Mouse (Mus musculus) hindbrain, embryonic 15.5 days (tissue): Measurements from ENCODE around the gene Cdc34. TPM values are rescaled to one million over a fixed set of nuclear protein-coding genes. Genes with fewer than 3 reads are reported as not detected.
"Not testable (repeated sequence)": the region's sequence is repeated elsewhere in the genome, so short reads cannot be mapped to it uniquely, and the experiment has no call there.

Experiments
- ATAC-seq: fragments of 200-750 bp; cut with Nextera tagmentation; 2 replicates; pipeline ENCODE4 v1.8.0; 2017; ENCODE audit warnings: low read depth, moderate number of reproducible peaks, moderate TSS enrichment; ENCODE audit not compliant: low FRiP score
- H3K27ac ChIP-seq: fragments of 300-500 bp; sonication (generic); replicated peaks from 2 replicates; pipeline ENCODE4 v1.5.1; 2015; ENCODE audit warnings: mild to moderate bottlenecking, inconsistent platforms
- H3K27me3 ChIP-seq: fragments of 300-500 bp; sonication (generic); 2 replicates; pipeline ENCODE4 v1.6.1; 2015; ENCODE audit warnings: control low read depth, inconsistent platforms
- H3K36me3 ChIP-seq: fragments of 300-500 bp; sonication (generic); 2 replicates; pipeline ENCODE4 v1.6.1; 2015; ENCODE audit warnings: control low read depth, inconsistent platforms
- H3K4me1 ChIP-seq: fragments of 300-500 bp; sonication (generic); replicated peaks from 2 replicates; pipeline ENCODE4 v1.6.1; 2015; ENCODE audit warnings: control low read depth, inconsistent platforms
- H3K4me2 ChIP-seq: fragments of 300-500 bp; sonication (generic); 2 replicates; pipeline ENCODE4 v1.6.1; 2015; ENCODE audit warnings: moderate library complexity, mild to moderate bottlenecking, inconsistent platforms
- H3K4me3 ChIP-seq: fragments of 300-500 bp; sonication (generic); 2 replicates; pipeline ENCODE4 v1.5.1; 2015; ENCODE audit warnings: mild to moderate bottlenecking, inconsistent platforms
- H3K9ac ChIP-seq: fragments of 300-500 bp; sonication (generic); 2 replicates; pipeline ENCODE4 v1.6.1; 2015; ENCODE audit warnings: inconsistent platforms
- H3K9me3 ChIP-seq: fragments of 300-500 bp; sonication (generic); 2 replicates; pipeline ENCODE4 v1.6.1; 2016; ENCODE audit warnings: control low read depth, inconsistent platforms
- WGBS: fragments of 180-500 bp; shearing (Covaris S2); methylation state at CpG from one replicate; pipeline ENCODE4 v1.1.7; 2015; 5-methylcytosine and 5-hydroxymethylcytosine counted together
- polyA plus RNA-seq: library from polyadenylated mRNA; unstranded; fragments of >200 nt; fragmentation: Nextera tagmentation; extraction: Ambion mirVana; gene quantifications from 2 replicates; pipeline ENCODE4 v1.2.1, GENCODE M21; 2015

The Cdc34 gene
- polyA plus RNA-seq, 1 experiment from 2014 or later, result 91.7 TPM

DNA sequence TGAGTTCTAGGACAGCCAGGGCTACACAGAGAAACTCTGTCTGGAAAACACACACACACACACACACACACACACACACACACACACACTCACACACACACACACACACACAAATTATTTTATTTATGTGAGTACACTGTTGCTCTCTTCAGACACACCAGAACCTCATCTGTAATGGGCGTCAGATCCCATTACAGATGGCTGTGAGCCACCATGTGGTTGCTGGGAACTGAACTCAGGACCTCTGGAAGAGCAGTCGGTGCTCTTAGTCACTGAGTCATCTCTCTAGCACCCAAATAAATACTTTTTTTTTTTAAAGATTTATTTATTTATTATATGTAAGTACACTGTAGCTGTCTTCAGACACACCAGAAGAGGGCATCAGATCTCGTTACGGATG, 21.0 kb downstream of the Cdc34 start:
- H3K9me3 ChIP-seq, H3K9ac ChIP-seq, ATAC-seq, H3K4me2 ChIP-seq, H3K27ac ChIP-seq, H3K4me3 ChIP-seq, H3K36me3 ChIP-seq, H3K27me3 ChIP-seq: not testable (repeated sequence)
- H3K4me1 ChIP-seq, result peaks cover 33% of the 10 kb centered on the region
- 89% methylated on average over 4 of the region's 4 CpGs for WGBS

DNA sequence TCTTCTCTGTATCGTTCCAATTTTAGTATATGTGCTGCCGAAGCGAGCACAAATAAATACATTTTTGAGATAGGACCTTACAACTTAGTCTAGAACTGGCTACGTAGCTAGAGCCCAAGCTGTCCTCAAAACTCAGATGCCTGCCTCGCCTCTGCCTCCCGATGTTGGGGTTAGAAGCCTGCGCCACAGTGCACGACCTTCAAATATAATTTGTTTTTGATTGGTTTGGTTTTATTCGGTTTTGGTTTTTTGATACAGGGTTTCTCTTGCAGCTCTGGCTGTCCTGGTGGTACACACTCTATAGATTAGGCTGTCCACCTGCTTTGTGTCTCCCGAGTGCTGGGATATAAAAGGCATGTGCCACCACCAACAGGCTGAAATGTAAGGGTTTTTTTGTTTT, 21.5 kb downstream of the Cdc34 start:
- Histone ChIP-seq H3K9ac (0 out of 2 replicates have a peak overlapping the region, but pooled peaks have one; percentile 6), H3K27me3 (no peaks in the 10 kb centered on the region), H3K4me3 (peak overlapping the region; percentile 85), H3K4me2 (peak overlapping the region; percentile 95), H3K27ac (peak overlapping the region; percentile 87), H3K36me3 (0 out of 2 replicates have a peak, but pooled peaks cover 5% of the 10 kb centered on the region), H3K4me1 (peaks cover 33% of the 10 kb centered on the region), H3K9me3 (no peaks in the 10 kb centered on the region)
- ATAC-seq, result no peak
- 77% methylated on average over 10 of the region's 10 CpGs for WGBS

DNA sequence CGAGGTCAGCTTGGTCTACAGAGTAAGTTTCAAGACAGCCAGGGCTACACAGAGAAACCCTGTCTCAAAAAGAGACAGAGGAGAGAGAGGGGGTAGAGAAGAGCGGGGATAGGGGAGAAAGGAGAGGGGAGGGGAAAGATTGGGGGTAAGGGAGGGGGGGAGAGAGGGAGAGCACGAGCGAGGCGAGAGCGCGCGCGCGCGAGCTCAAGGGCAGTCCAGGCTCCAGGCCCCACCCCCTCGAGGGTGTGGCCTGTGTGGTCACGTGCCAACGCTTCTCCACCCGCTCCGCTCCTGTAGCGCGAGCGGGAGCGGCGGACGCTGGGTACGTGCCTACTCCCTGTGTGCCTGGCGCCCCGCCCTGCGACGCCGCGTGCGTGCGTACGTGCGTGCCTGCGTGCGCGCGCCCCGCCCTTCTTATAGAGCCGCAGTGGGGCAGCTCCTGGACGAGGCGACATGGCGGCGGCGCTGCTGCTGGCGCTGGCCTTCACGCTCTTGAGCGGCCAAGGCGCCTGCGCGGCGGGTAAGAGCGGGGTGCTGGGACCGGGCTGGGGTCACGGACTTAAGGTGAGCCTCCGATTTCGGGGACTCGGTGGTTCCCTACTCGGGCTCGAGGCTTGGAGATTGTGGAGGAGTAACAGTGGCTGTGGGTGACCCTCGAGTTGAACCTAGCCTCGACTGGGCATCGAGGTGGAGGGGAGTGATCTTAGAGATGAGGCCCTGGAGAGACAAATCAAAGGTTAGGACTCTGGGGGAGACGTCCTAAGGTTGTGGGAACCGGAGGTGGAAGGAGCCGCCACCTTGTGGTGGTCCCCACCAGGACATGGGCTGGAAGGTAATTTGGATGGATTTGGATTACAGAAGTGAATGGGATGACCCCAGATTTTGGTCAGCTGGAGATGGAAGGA, 22.3 kb downstream of the Cdc34 start, which contains the start of gene Bsg:
Gene Bsg, plus strand, starts transcription at position 427 of the 905 bp plus-strand sequence.
- ATAC-seq, result peak; percentile 93
- H3K27ac ChIP-seq, result peak within 1 kb of the TSS; percentile 87
- under 1% methylated on average over 65 of the region's 65 CpGs for WGBS

DNA sequence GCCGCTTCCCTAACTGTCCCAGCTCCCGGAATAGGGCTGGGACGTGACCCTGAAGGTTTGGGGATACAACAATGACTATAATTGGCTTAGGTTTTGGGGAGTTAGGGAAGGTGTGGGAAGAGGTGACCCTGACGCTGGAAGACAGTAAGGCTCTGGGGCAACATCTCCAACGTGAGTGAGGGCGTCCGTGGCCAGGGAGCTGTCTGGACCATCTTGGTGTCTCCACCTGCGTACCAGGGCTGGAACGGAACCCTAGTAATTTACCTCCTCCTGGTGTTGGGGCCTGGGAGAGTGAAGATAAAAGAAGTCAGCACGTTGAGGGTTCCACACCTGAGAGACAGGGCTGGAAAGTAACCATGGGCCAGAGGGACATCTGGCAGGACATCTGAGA, 23.0 kb downstream of the Cdc34 start:
- H3K9ac ChIP-seq, result peak overlapping the region; percentile 93
- H3K9me3 ChIP-seq, result no peaks in the 10 kb centered on the region
- peak overlapping the region; percentile 95 for H3K4me2 ChIP-seq
- peak overlapping the region; percentile 85 for H3K4me3 ChIP-seq
- H3K27ac ChIP-seq, result peak overlapping the region; percentile 87
- H3K27me3 ChIP-seq, result no peaks in the 10 kb centered on the region
- peaks cover 33% of the 10 kb centered on the region for H3K4me1 ChIP-seq
- ATAC-seq, result no peak; the same call in 1 of the 2 replicates
- WGBS, result 6% methylated on average over 10 of the region's 10 CpGs
- H3K36me3 ChIP-seq, result peaks cover 5% of the 10 kb centered on the region; the same call in 1 of the 2 replicates

More for the DNA sequence above, 22.3 kb downstream of the Cdc34 start, which contains the start of gene Bsg:
- Histone ChIP-seq H3K36me3 (peaks cover 5% of the 10 kb centered on the region; the same call in 1 of the 2 replicates), H3K9ac (peak within 1 kb of the TSS; percentile 93), H3K9me3 (no peaks in the 10 kb centered on the region), H3K4me1 (peaks cover 33% of the 10 kb centered on the region), H3K27me3 (no peaks in the 10 kb centered on the region), H3K4me2 (peak within 1 kb of the TSS; percentile 95), H3K4me3 (peak within 1 kb of the TSS; percentile 85)

DNA sequence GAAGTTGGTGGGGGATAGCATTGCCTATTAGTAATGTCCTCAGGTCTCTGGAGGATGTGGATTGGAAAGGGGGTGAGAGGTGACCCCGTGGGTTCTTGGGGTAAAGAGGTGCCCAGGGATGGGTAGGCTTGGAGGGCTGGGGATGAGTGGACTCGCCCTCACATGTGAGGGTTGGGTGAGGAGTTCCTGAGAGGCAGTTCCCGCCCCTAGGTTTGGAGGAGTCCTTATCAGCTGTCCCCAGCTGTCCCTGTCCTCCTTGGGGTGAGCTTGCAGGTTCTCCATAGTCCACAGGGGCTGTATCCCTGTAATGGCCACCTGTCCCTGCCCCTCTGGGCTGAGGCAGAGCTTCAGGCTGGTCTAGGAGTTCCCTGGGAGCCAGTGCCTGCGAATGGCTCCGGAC, 24.0 kb downstream of the Cdc34 start:
- peak overlapping the region; percentile 85 for H3K4me3 ChIP-seq
- no peaks in the 10 kb centered on the region for H3K9me3 ChIP-seq
- WGBS, result 89% methylated on average over 5 of the region's 5 CpGs
- H3K27me3 ChIP-seq, result no peaks in the 10 kb centered on the region
- H3K4me2 ChIP-seq, result peak overlapping the region; percentile 95
- peaks cover 33% of the 10 kb centered on the region for H3K4me1 ChIP-seq
- H3K9ac ChIP-seq, result peak overlapping the region; percentile 93
- peaks cover 11% of the 10 kb centered on the region; the same call in 1 of the 2 replicates for H3K36me3 ChIP-seq
- no peak for ATAC-seq
- H3K27ac ChIP-seq, result peak overlapping the region; percentile 40; the same call in 1 of the 2 replicates

DNA sequence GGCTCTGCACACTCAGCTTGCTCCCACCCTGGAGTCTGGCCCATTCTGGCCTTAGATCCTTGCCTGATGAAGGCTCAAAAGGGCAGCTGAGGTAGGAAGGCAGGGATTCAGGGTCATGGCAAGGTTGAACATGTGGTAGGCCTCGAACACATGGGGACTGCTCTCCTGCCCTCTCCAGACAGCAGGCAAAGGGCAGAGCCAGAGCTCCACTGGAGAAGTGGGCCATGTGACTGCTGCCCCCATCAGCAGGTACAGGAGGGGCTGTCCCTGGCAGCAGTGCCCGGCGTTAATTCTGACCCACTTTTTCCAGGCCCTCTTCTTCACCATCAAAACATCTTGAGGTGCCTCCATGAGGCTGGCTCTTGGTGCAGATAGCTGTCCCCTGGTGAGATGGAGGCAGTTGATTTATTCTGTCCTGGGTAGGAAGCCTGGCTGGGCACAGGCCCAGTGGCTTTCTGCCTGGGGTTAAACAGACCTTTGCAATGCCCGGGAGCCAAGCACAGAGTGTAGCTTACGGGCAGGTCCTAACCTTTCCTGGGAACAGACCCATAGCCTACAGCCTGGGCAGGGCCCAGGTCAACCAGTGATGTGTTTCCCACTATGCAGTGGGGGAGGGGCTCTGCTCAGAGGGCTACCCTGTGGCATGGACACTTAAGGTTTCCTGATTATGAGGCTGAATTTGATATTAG, 24.6 kb downstream of the Cdc34 start:
- peak overlapping the region; percentile 95 for H3K4me2 ChIP-seq
- H3K9ac ChIP-seq, result 0 out of 2 replicates have a peak overlapping the region, but pooled peaks have one; percentile 93
- H3K36me3 ChIP-seq, result peaks cover 17% of the 10 kb centered on the region
- WGBS, result 86% methylated on average over 5 of the region's 5 CpGs
- peak overlapping the region; percentile 85 for H3K4me3 ChIP-seq
- H3K27ac ChIP-seq, result peak overlapping the region; percentile 40; the same call in 1 of the 2 replicates
- no peak for ATAC-seq
- H3K4me1 ChIP-seq, result peaks cover 33% of the 10 kb centered on the region
- H3K27me3 ChIP-seq, result no peaks in the 10 kb centered on the region
- H3K9me3 ChIP-seq, result no peaks in the 10 kb centered on the region

DNA sequence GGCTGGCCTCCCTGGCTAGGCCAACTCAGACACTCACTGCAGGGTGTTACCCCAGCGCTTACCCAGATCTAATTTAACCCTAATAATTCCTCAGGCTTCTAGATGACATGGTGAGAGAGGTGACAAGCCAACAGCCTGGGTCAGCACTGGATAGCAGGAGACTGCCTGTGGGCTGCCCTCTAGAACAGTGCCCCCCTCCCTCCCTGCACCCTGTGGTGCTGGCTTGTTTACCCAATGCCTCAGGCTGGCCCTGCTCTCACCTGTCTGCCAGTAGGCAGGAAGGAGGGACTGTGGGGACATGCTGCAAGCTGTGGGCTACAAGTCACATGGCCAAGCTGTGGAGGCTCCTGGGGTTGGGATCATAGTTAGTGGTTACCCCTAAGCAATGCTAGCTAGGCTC, 25.2 kb downstream of the Cdc34 start:
- Histone ChIP-seq H3K9me3 (no peaks in the 10 kb centered on the region), H3K27ac (no peak overlapping the region), H3K27me3 (no peaks in the 10 kb centered on the region), H3K4me3 (peak overlapping the region; percentile 5; the same call in 1 of the 2 replicates), H3K9ac (0 out of 2 replicates have a peak overlapping the region, but pooled peaks have one; percentile 1), H3K4me1 (peaks cover 33% of the 10 kb centered on the region), H3K36me3 (peaks cover 20% of the 10 kb centered on the region), H3K4me2 (peak overlapping the region; percentile 95)
- ATAC-seq, result no peak
- WGBS, result 81% methylated on average over 1 of the region's 1 CpGs

DNA sequence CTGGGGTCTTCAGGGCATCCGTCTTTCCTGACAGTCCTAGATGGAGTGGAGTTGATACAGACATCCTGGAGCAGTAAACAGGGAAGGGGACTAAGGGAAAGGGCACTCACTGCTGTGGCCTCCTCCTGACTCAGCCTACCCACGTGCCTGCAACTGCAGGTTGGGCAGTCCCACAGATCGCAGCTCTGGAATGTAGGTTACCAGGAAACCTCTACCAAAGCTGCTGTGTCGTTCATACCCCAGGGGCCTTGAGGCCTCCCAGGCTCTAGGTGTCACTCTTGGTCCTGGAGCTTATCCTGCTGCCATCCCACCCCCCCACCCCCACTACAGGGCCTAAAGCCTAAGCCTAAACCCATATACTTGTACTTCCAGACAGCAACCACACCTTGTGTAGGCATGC, 25.8 kb downstream of the Cdc34 start:
- Histone ChIP-seq H3K9me3 (no peaks in the 10 kb centered on the region), H3K9ac (no peak overlapping the region), H3K36me3 (peaks cover 20% of the 10 kb centered on the region), H3K4me2 (peak overlapping the region; percentile 95), H3K27me3 (no peaks in the 10 kb centered on the region), H3K4me3 (no peak overlapping the region), H3K4me1 (peaks cover 33% of the 10 kb centered on the region), H3K27ac (no peak overlapping the region)
- 69% methylated on average over 4 of the region's 4 CpGs for WGBS
- ATAC-seq, result no peak

DNA sequence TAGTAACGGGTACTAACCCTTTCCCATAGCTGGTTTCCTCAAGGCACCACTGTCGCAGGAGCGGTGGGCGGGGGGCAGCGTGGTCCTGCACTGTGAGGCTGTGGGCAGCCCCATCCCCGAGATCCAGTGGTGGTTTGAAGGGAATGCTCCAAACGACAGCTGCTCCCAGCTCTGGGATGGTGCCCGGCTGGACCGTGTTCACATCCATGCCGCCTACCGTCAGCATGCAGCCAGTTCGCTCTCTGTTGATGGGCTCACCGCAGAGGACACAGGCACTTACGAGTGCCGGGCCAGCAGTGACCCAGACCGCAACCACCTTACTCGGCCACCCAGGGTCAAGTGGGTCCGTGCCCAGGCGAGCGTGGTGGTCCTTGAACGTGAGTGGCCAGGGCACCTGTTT, 26.7 kb downstream of the Cdc34 start:
- Histone ChIP-seq H3K27me3 (no peaks in the 10 kb centered on the region), H3K9ac (no peak overlapping the region), H3K27ac (no peak overlapping the region), H3K9me3 (no peaks in the 10 kb centered on the region), H3K4me1 (peaks cover 33% of the 10 kb centered on the region), H3K4me3 (no peak overlapping the region), H3K4me2 (no peak overlapping the region), H3K36me3 (peaks cover 20% of the 10 kb centered on the region)
- no peak for ATAC-seq
- 92% methylated on average over 21 of the region's 21 CpGs for whole genome bisulfite sequencing

DNA sequence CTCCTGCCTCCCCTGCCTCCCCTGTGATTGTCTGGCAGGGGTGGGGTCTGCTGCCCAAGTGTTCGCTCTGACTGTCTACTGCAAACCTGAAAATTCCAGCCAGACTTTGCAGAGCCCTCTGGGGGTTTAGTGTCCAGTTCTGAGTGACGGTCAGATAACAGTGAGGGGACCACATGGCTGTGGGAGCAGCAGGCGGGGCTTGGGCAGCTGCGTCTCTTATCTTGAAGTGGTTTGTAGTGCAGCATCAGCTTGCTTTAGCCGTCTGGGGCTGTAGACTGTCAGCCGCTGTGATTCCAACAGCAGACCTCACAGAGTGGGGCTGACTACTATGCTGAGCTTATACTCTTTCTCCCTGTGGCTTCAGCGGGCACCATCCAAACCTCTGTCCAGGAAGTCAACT, 27.3 kb downstream of the Cdc34 start:
- ATAC-seq, result no peak
- no peaks in the 10 kb centered on the region for H3K27me3 ChIP-seq
- H3K4me2 ChIP-seq, result no peak overlapping the region
- peaks cover 20% of the 10 kb centered on the region for H3K36me3 ChIP-seq
- peaks cover 33% of the 10 kb centered on the region for H3K4me1 ChIP-seq
- 84% methylated on average over 7 of the region's 7 CpGs for WGBS
- no peak overlapping the region for H3K4me3 ChIP-seq
- H3K27ac ChIP-seq, result no peak overlapping the region
- H3K9ac ChIP-seq, result no peak overlapping the region
- no peaks in the 10 kb centered on the region for H3K9me3 ChIP-seq

DNA sequence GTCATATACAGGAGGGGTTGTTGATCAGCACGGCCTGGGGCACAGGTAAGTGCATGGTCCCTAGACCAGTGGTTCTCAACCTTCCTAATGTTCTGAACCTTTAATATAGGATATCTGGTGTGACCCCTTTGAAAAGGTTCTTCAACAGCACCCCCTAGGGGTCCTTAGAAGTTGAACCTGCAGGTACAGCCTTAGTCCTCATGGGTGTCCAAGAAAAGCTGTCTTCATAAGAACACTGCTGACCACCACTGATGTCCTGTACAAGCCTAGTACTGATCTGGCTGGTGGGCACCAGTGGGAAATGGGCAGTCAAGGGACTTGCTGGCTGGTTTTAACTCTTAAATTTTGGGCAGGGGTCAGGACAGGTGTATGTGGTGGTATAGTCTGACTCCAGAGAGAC, 30.0 kb downstream of the Cdc34 start:
- no peak overlapping the region for H3K4me3 ChIP-seq
- H3K4me2 ChIP-seq, result no peak overlapping the region
- no peak overlapping the region for H3K9ac ChIP-seq
- peaks cover 20% of the 10 kb centered on the region for H3K36me3 ChIP-seq
- peaks cover 17% of the 10 kb centered on the region for H3K27me3 ChIP-seq
- peaks cover 22% of the 10 kb centered on the region for H3K4me1 ChIP-seq
- WGBS, result 84% methylated on average over 1 of the region's 1 CpGs
- no peak overlapping the region for H3K27ac ChIP-seq
- ATAC-seq, result no peak
- H3K9me3 ChIP-seq, result no peaks in the 10 kb centered on the region
